Mouse (Mus musculus) olfactory bulb, adult 2 months (tissue): ENCODE data around the gene Olfr159.

Source experiments
- CTCF ChIP-seq: fragments of 200-500 bp; IDR thresholded peaks from 2 replicates; pipeline ENCODE4 v1.5.1; 2012; ENCODE audit warnings: low read depth, mild to moderate bottlenecking, low read length, moderate library complexity; ENCODE audit not compliant: insufficient read depth
- POLR2A ChIP-seq: fragments of 200-500 bp; IDR thresholded peaks from 2 replicates; pipeline ENCODE4 v1.6.1; 2012; ENCODE audit warnings: mild to moderate bottlenecking, low read depth, low read length, moderate library complexity; ENCODE audit not compliant: insufficient read depth

- TF ChIP-seq POLR2A, result no peak
- TF ChIP-seq CTCF, result no peak
Observed at GRCm38 (mm10) chr4:43743099-43743498, 27.7 kb downstream of the Olfr159 start.
